In the genomic region with DNA sequence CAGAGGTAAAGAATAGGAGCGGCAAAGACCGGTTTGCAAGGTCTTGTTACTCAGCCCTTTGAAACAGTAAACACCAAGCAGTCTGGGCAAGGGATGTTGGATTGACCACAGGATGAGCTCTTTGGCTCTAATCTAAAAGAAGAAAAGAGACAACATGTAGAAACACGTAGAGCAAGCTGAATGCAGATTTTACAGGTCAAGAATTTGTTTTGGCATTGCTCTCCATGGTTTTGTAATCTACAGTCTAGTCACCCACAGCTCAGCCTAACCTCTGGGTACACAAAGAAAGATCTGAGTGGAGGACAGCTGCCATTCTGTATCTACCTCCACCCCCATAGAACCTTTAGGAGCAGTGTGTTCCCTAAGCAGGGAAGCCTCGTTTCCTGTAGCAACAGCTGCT, we compare ENCODE assay signal across 18 mouse cellular contexts.
"Had no signal": no experiment of that assay in that cellular context is flagged by ENCODE, and none has a peak within 500 bp of the region (broad histone marks: within the 10 kb centered on the region; RNA-seq: fewer than 3 reads in every experiment).

No protein-coding gene starts in this region.

- DNase-seq: lung, adult 18-20 months; lung, embryonic 14.5 days; lung, postnatal 10 days; lung, postnatal 4 days; retina, postnatal 1 day; right cerebral cortex, adult 18-20 months; right cerebral cortex, postnatal 25 days; right cerebral cortex, postnatal 4 days; spleen, adult 18-20 months; thymus, adult 18-20 months; thymus, postnatal 14 days; thymus, postnatal 36 days had no signal

- H3K27me3 ChIP-seq: midbrain, embryonic 13.5 days; neural tube, embryonic 13.5 days; neural tube, embryonic 15.5 days had no signal

- H3K4me3 ChIP-seq: megakaryocyte, embryonic 14.5 days; midbrain, embryonic 13.5 days; myocyte; neural tube, embryonic 13.5 days; neural tube, embryonic 15.5 days had no signal

- H3K27ac ChIP-seq: midbrain, embryonic 13.5 days; neural tube, embryonic 13.5 days; neural tube, embryonic 15.5 days had no signal

- ATAC-seq: midbrain, embryonic 13.5 days; midbrain, embryonic 16.5 days had no signal

- H3K4me1 ChIP-seq: midbrain, embryonic 13.5 days; neural tube, embryonic 13.5 days; neural tube, embryonic 15.5 days had no signal

- H3K36me3 ChIP-seq: midbrain, embryonic 13.5 days; neural tube, embryonic 13.5 days; neural tube, embryonic 15.5 days had no signal

- H3K9me3 ChIP-seq: megakaryocyte, embryonic 14.5 days; midbrain, embryonic 13.5 days; neural tube, embryonic 13.5 days; neural tube, embryonic 15.5 days had no signal
